Mouse (Mus musculus) CH12.LX (cell line): ENCODE data around the gene Zbtb7a. TPM values are rescaled to one million over a fixed set of nuclear protein-coding genes. Genes with fewer than 3 reads are reported as not detected.
A peak's percentile ranks its signal among the peaks of the same experiment; 100 is the strongest.

ENCODE experiments used
- DNase-seq: peaks from one replicate; pipeline ENCODE4 v3.0.0-alpha.2; 2013; ENCODE audit errors: extremely low read depth
- H3K27ac ChIP-seq: 2 replicates; pipeline ENCODE4 v1.5.1; 2012; ENCODE audit warnings: low read depth, mild to moderate bottlenecking, control low read depth, moderate library complexity; ENCODE audit not compliant: insufficient read depth
- H3K27me3 ChIP-seq: replicated peaks from 2 replicates; pipeline ENCODE3; 2012; ENCODE audit warnings: inconsistent platforms
- H3K36me3 ChIP-seq, 2 experiments: replicated peaks in 1 of 2; 2 replicates each; pipeline versions ENCODE3 to v1.6.1; 2012; ENCODE audit warnings: inconsistent platforms in 1 of 2, low read length in 1 of 2, mild to moderate bottlenecking in 1 of 2, mixed read lengths in 1 of 2, moderate library complexity in 1 of 2; ENCODE audit not compliant: control insufficient read depth in 1 of 2, insufficient read depth in 1 of 2
- H3K4me1 ChIP-seq, 2 experiments: 2 replicates each; pipeline ENCODE4 v1.6.1; 2012; ENCODE audit warnings: inconsistent platforms in 1 of 2, moderate library complexity in 1 of 2; ENCODE audit not compliant: insufficient read depth in 2 of 2, control insufficient read depth in 1 of 2
- H3K4me2 ChIP-seq: 2 replicates; pipeline ENCODE4 v1.6.1; 2012; ENCODE audit warnings: low read depth, mild to moderate bottlenecking, control low read depth; ENCODE audit not compliant: poor library complexity, insufficient read depth, severe bottlenecking
- H3K4me3 ChIP-seq, 3 experiments: fragments of 150-350 bp in 1 of 3; sonication (generic) in 1 of 3; replicated peaks in 1 of 3; 2 replicates each; pipeline versions ENCODE3 to v1.5.1; 2011 to 2012; ENCODE audit warnings: low read depth in 2 of 3, low read length in 2 of 3, mild to moderate bottlenecking in 2 of 3, moderate library complexity in 2 of 3, control low read depth in 1 of 3, improper control_type of control experiment in 1 of 3, inconsistent platforms in 1 of 3, mixed read lengths in 1 of 3; ENCODE audit not compliant: poor library complexity in 1 of 3
- H3K79me2 ChIP-seq: replicated peaks from 2 replicates; pipeline ENCODE4 v1.6.1; 2012; ENCODE audit warnings: mild to moderate bottlenecking, moderate library complexity; ENCODE audit not compliant: control insufficient read depth, poor library complexity, insufficient read depth, severe bottlenecking; ENCODE audit errors: extremely low read depth
- H3K9ac ChIP-seq: 2 replicates; pipeline ENCODE4 v1.6.1; 2012; ENCODE audit warnings: low read depth, mild to moderate bottlenecking, control low read depth, moderate library complexity; ENCODE audit not compliant: insufficient read depth
- H3K9me3 ChIP-seq: replicated peaks from 2 replicates; pipeline ENCODE3; 2012; ENCODE audit warnings: low read length, inconsistent platforms, mixed read lengths
- BHLHE40 ChIP-seq: IDR thresholded peaks from 2 replicates; pipeline ENCODE4 v1.6.1; 2011; ENCODE audit warnings: mild to moderate bottlenecking, low read depth, low read length, improper control_type of control experiment
- CHD1 ChIP-seq: IDR thresholded peaks from 2 replicates; pipeline ENCODE4 v1.6.1; 2012; ENCODE audit warnings: low read depth, low read length, improper control_type of control experiment, inconsistent platforms
- CHD2 ChIP-seq: IDR thresholded peaks from 2 replicates; pipeline ENCODE4 v1.6.1; 2011; ENCODE audit warnings: low read length, improper control_type of control experiment
- CTCF ChIP-seq, 2 experiments: IDR thresholded peaks in 1 of 2; conservative IDR thresholded peaks in 1 of 2; 2 replicates each; pipeline ENCODE4 v1.5.1; 2011 to 2012; ENCODE audit warnings: low read depth in 2 of 2, low read length in 2 of 2, improper control_type of control experiment in 1 of 2, inconsistent platforms in 1 of 2, mild to moderate bottlenecking in 1 of 2, moderate library complexity in 1 of 2
- E2F4 ChIP-seq: IDR thresholded peaks from 2 replicates; pipeline ENCODE4 v1.6.1; 2011; ENCODE audit warnings: low read depth, low read length, improper control_type of control experiment; ENCODE audit not compliant: insufficient replicate concordance
- ELF1 ChIP-seq: IDR thresholded peaks from 2 replicates; pipeline ENCODE4 v1.6.1; 2014; ENCODE audit warnings: low read depth, mild to moderate bottlenecking, inconsistent platforms, low read length, improper control_type of control experiment
- EP300 ChIP-seq: IDR thresholded peaks from 2 replicates; pipeline ENCODE4 v1.6.1; 2011; ENCODE audit warnings: low read length, improper control_type of control experiment
- ETS1 ChIP-seq: conservative IDR thresholded peaks from 2 replicates; pipeline ENCODE4 v1.6.1; 2012; ENCODE audit warnings: low read depth, mild to moderate bottlenecking, inconsistent platforms, low read length, improper control_type of control experiment, moderate library complexity
- GABPA ChIP-seq: IDR thresholded peaks from 2 replicates; pipeline ENCODE4 v1.6.1; 2012; ENCODE audit warnings: low read depth, low read length, improper control_type of control experiment, inconsistent platforms; ENCODE audit not compliant: insufficient replicate concordance
- HCFC1 ChIP-seq: IDR thresholded peaks from 2 replicates; pipeline ENCODE4 v1.6.1; 2012; ENCODE audit warnings: low read depth, mild to moderate bottlenecking, inconsistent platforms, low read length, improper control_type of control experiment
- IRF4 ChIP-seq: IDR thresholded peaks from 2 replicates; pipeline ENCODE4 v1.6.1; 2014; ENCODE audit warnings: low read depth, mild to moderate bottlenecking, inconsistent platforms, low read length, improper control_type of control experiment
- JUN ChIP-seq: IDR thresholded peaks from 2 replicates; pipeline ENCODE4 v1.6.1; 2011; ENCODE audit warnings: low read depth, mild to moderate bottlenecking, low read length, improper control_type of control experiment, moderate library complexity; ENCODE audit not compliant: insufficient read depth
- JUND ChIP-seq: conservative IDR thresholded peaks from 2 replicates; pipeline ENCODE4 v1.6.1; 2011; ENCODE audit warnings: low read depth, low read length, improper control_type of control experiment
- KAT2A ChIP-seq: IDR thresholded peaks from 2 replicates; pipeline ENCODE4 v1.6.1; 2012; ENCODE audit warnings: low read length, improper control_type of control experiment, inconsistent platforms; ENCODE audit not compliant: insufficient replicate concordance
- MAFK ChIP-seq: IDR thresholded peaks from 2 replicates; pipeline ENCODE4 v1.6.1; 2011; ENCODE audit warnings: low read length, improper control_type of control experiment; ENCODE audit not compliant: insufficient replicate concordance
- MAX ChIP-seq: IDR thresholded peaks from 2 replicates; pipeline ENCODE4 v1.6.1; 2011; ENCODE audit warnings: low read length, improper control_type of control experiment
- MAZ ChIP-seq: IDR thresholded peaks from 2 replicates; pipeline ENCODE4 v1.6.1; 2012; ENCODE audit warnings: low read depth, mild to moderate bottlenecking, inconsistent platforms, low read length, improper control_type of control experiment, moderate library complexity
- MEF2A ChIP-seq: IDR thresholded peaks from 2 replicates; pipeline ENCODE4 v1.6.1; 2014; ENCODE audit warnings: low read depth, mild to moderate bottlenecking, inconsistent platforms, low read length, improper control_type of control experiment, borderline replicate concordance
- MXI1 ChIP-seq: IDR thresholded peaks from 2 replicates; pipeline ENCODE4 v1.6.1; 2011; ENCODE audit warnings: mild to moderate bottlenecking, low read depth, low read length, improper control_type of control experiment
- MYC ChIP-seq: IDR thresholded peaks from 2 replicates; pipeline ENCODE4 v1.6.1; 2011; ENCODE audit warnings: low read depth, mild to moderate bottlenecking, improper control_type of control experiment, low read length
- NELFE ChIP-seq: IDR thresholded peaks from 2 replicates; pipeline ENCODE4 v1.6.1; 2011; ENCODE audit warnings: low read depth, low read length, improper control_type of control experiment
- NRF1 ChIP-seq: IDR thresholded peaks from 2 replicates; pipeline ENCODE4 v1.6.1; 2014; ENCODE audit warnings: low read depth, mild to moderate bottlenecking, inconsistent platforms, low read length, improper control_type of control experiment, moderate library complexity
- PAX5 ChIP-seq: IDR thresholded peaks from 2 replicates; pipeline ENCODE4 v1.6.1; 2012; ENCODE audit warnings: low read length, inconsistent platforms, mixed read lengths
- POLR2A ChIP-seq: IDR thresholded peaks from 2 replicates; pipeline ENCODE4 v1.6.1; 2011; ENCODE audit warnings: low read depth, mild to moderate bottlenecking, improper control_type of control experiment, low read length
- POLR2AphosphoS2 ChIP-seq: IDR thresholded peaks from 2 replicates; pipeline ENCODE4 v1.6.1; 2011; ENCODE audit warnings: low read depth, low read length, improper control_type of control experiment
- RAD21 ChIP-seq: IDR thresholded peaks from 2 replicates; pipeline ENCODE4 v1.6.1; 2011; ENCODE audit warnings: low read depth, mild to moderate bottlenecking, low read length, improper control_type of control experiment, moderate library complexity
- RCOR1 ChIP-seq: conservative IDR thresholded peaks from 2 replicates; pipeline ENCODE4 v1.6.1; 2012; ENCODE audit warnings: low read depth, mild to moderate bottlenecking, inconsistent platforms, low read length, improper control_type of control experiment
- SIN3A ChIP-seq: IDR thresholded peaks from 2 replicates; pipeline ENCODE4 v1.6.1; 2012; ENCODE audit warnings: low read length, improper control_type of control experiment, inconsistent platforms
- SMC3 ChIP-seq: IDR thresholded peaks from 2 replicates; pipeline ENCODE4 v1.6.1; 2011; ENCODE audit warnings: low read depth, low read length, improper control_type of control experiment
- TBP ChIP-seq: conservative IDR thresholded peaks from 2 replicates; pipeline ENCODE4 v1.6.1; 2011; ENCODE audit warnings: low read depth, low read length, improper control_type of control experiment
- TCF12 ChIP-seq: IDR thresholded peaks from 2 replicates; pipeline ENCODE4 v1.6.1; 2014; ENCODE audit warnings: low read depth, mild to moderate bottlenecking, inconsistent platforms, low read length, improper control_type of control experiment
- UBTF ChIP-seq: IDR thresholded peaks from 2 replicates; pipeline ENCODE4 v1.6.1; 2012; ENCODE audit warnings: low read depth, mild to moderate bottlenecking, inconsistent platforms, low read length, improper control_type of control experiment, moderate library complexity
- USF1 ChIP-seq: IDR thresholded peaks from 2 replicates; pipeline ENCODE4 v1.6.1; 2014; ENCODE audit warnings: low read depth, mild to moderate bottlenecking, inconsistent platforms, low read length, improper control_type of control experiment
- USF2 ChIP-seq: conservative IDR thresholded peaks from 2 replicates; pipeline ENCODE4 v1.6.1; 2011; ENCODE audit warnings: low read depth, low read length, improper control_type of control experiment
- ZC3H11A ChIP-seq: IDR thresholded peaks from 2 replicates; pipeline ENCODE4 v1.6.1; 2012; ENCODE audit warnings: low read depth, mild to moderate bottlenecking, inconsistent platforms, low read length, improper control_type of control experiment
- ZKSCAN1 ChIP-seq: IDR thresholded peaks from 2 replicates; pipeline ENCODE4 v1.6.1; 2012; ENCODE audit warnings: low read depth, inconsistent platforms, low read length, improper control_type of control experiment, borderline replicate concordance
- ZMIZ1 ChIP-seq: IDR thresholded peaks from 2 replicates; pipeline ENCODE4 v1.6.1; 2012; ENCODE audit warnings: low read depth, mild to moderate bottlenecking, inconsistent platforms, low read length, improper control_type of control experiment
- ZNF384 ChIP-seq: IDR thresholded peaks from 2 replicates; pipeline ENCODE4 v1.6.1; 2012; ENCODE audit warnings: low read depth, low read length, improper control_type of control experiment, inconsistent platforms
- dilution Hi-C: fragments of 300-500 bp; cut with MboI; formaldehyde crosslinking; loops from 2 replicates; pipeline ENCODE4 v1.14.3; 2020; ENCODE audit warnings: low sequenced_read_pairs; ENCODE audit not compliant: extremely low pct_unique_long_range_greater_than_20kb, extremely low pct_ligation_motif_present
- in situ Hi-C: fragments of 300-500 bp; cut with MboI; formaldehyde crosslinking; loops from 3 replicates; pipeline ENCODE4 v1.14.3; 2019; ENCODE audit warnings: low sequenced_read_pairs, low pct_ligation_motif_present, low pct_unique_long_range_greater_than_20kb, mixed read lengths
- polyA plus RNA-seq: library from polyadenylated mRNA; unstranded; fragments of >175 nt; gene quantifications from 2 replicates; pipeline ENCODE4 v1.2.1, GENCODE M21; 2012; ENCODE audit warnings: low read depth; ENCODE audit not compliant: insufficient read length
- total RNA-seq, 2 experiments: library from RNA; depleted of rRNA; stranded (reverse); fragments of 300-350 nt in 1 of 2; fragments of >200 nt in 1 of 2; gene quantifications; 2 replicates each; pipeline ENCODE4 v1.2.3; 2012 to 2014

Zbtb7a gene
- total and polyA plus RNA-seq, 3 experiments, result 3.0 to 21.3 (median 18.2) TPM

DNA sequence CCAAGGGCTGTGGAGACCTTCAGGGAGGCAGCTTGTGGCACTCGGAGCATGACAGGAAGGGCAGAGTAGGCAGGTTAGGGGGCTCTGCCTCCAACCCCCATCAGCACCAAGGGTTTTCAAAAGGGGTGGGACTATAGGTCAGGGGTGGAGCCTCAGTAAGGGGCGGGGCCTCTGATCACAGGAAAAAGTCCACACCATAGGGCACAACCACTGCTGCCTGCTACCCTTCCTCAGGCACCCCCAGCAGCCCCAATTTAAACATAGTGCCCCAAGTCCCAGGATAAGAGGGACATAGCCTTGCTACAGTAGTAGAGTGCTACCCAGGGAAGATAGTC lies 27.3 kb downstream of the Zbtb7a start:
- TF ChIP-seq ZMIZ1 (peak; percentile 40; the same call in 1 of the 2 replicates), TBP (0 out of 2 replicates have a peak, but pooled peaks have one; percentile 4), SIN3A (0 out of 2 replicates have a peak, but pooled peaks have one; percentile 2), RAD21 (no peak), KAT2A (no peak), MXI1 (0 out of 2 replicates have a peak, but pooled peaks have one; percentile 4), MAX (no peak; the same call in 1 of the 2 replicates), HCFC1 (peak; percentile 10; the same call in 1 of the 2 replicates), UBTF (no peak), MAZ (no peak), GABPA (no peak), MEF2A (no peak), NRF1 (no peak), ZKSCAN1 (no peak), TCF12 (no peak), CTCF (conservative IDR thresholded peaks at IDR 0.05 in 1 of 2, IDR thresholded peaks at IDR 0.05 in 1 of 2; ENCODE audit: low read depth in 2 of 2, low read length in 2 of 2) (no peak), BHLHE40 (no peak), ZC3H11A (no peak), JUND (no peak), IRF4 (0 out of 2 replicates have a peak, but pooled peaks have one; percentile 21), ETS1 (no peak), RCOR1 (no peak), PAX5 (no peak), ZNF384 (no peak), CHD1 (no peak), POLR2AphosphoS2 (no peak), E2F4 (no peak), NELFE (peak; percentile 27; the same call in 1 of the 2 replicates), EP300 (no peak), CHD2 (peak; percentile 23; the same call in 1 of the 2 replicates), SMC3 (no peak), JUN (no peak), MYC (no peak; the same call in 1 of the 2 replicates), POLR2A (peak; percentile 11; the same call in 1 of the 2 replicates), MAFK (no peak), USF1 (no peak), USF2 (no peak), ELF1 (no peak)
- Histone ChIP-seq H3K27ac (peak overlapping the region; percentile 83), H3K4me1 (peaks cover 35 to 70% of the 10 kb centered on the region in 2 experiments), H3K27me3 (no peaks in the 10 kb centered on the region), H3K4me3 (peak overlapping the region; percentile 26 to 42 (median 30)), H3K36me3 (peaks cover 46 to 78% of the 10 kb centered on the region in 2 experiments), H3K9me3 (no peaks in the 10 kb centered on the region), H3K79me2 (peaks cover 40% of the 10 kb centered on the region), H3K9ac (no peak overlapping the region), H3K4me2 (peak overlapping the region; percentile 18; the same call in 1 of the 2 replicates)
- in situ Hi-C loops, result loop anchor here (10.0 kb wide), 1 partner anchor 237 kb away; no protein-coding TSS in a partner anchor
- dilution Hi-C loops, result no loop called here
- DNase-seq, result no peak
